Mouse (Mus musculus) G1E (cell line): ENCODE data around the gene Slc39a7. TPM values are rescaled to one million over a fixed set of nuclear protein-coding genes. Genes with fewer than 3 reads are reported as not detected.

ENCODE experiments used
- ATAC-seq: 2 replicates; pipeline ENCODE4 v1.8.0; 2016; ENCODE audit warnings: mild to moderate bottlenecking; ENCODE audit not compliant: insufficient number of reproducible peaks, poor library complexity, low FRiP score, severe bottlenecking; ENCODE audit errors: extremely low read depth
- DNase-seq: peaks from one replicate; pipeline ENCODE4 v3.0.0; 2012; ENCODE audit warnings: low spot score
- H3K27me3 ChIP-seq: 2 replicates; pipeline ENCODE4 v1.6.1; 2012; ENCODE audit warnings: mild to moderate bottlenecking, low read length, inconsistent platforms; ENCODE audit not compliant: insufficient read depth
- H3K36me3 ChIP-seq: replicated peaks from 2 replicates; pipeline ENCODE3; 2012; ENCODE audit warnings: mild to moderate bottlenecking, inconsistent platforms
- H3K4me1 ChIP-seq: 2 replicates; pipeline ENCODE4 v1.6.1; 2012; ENCODE audit warnings: low read depth, low read length, inconsistent platforms, mixed read lengths; ENCODE audit not compliant: insufficient read depth
- H3K4me3 ChIP-seq: 2 replicates; pipeline ENCODE4 v1.5.1; 2012; ENCODE audit warnings: low read depth, mild to moderate bottlenecking, inconsistent platforms, low read length, moderate library complexity, mixed read lengths
- H3K9me3 ChIP-seq: replicated peaks from 2 replicates; pipeline ENCODE4 v1.6.1; 2012; ENCODE audit warnings: inconsistent platforms
- CTCF ChIP-seq: IDR thresholded peaks from 2 replicates; pipeline ENCODE4 v1.5.1; 2012; ENCODE audit warnings: low read depth, low read length, inconsistent platforms, mixed read lengths
- GATA1 ChIP-seq: IDR thresholded peaks from 2 replicates; pipeline ENCODE4 v1.6.1; 2012; ENCODE audit warnings: borderline replicate concordance, low read length, inconsistent platforms, mixed read lengths
- GATA2 ChIP-seq: IDR thresholded peaks from 2 replicates; pipeline ENCODE4 v1.6.1; 2012; ENCODE audit warnings: low read depth, low read length, inconsistent platforms, borderline replicate concordance
- POLR2AphosphoS5 ChIP-seq: IDR thresholded peaks from 2 replicates; pipeline ENCODE4 v1.6.1; 2012; ENCODE audit warnings: low read depth, low read length, inconsistent platforms; ENCODE audit not compliant: insufficient replicate concordance
- TAL1 ChIP-seq: conservative IDR thresholded peaks from 2 replicates; pipeline ENCODE4 v1.6.1; 2012; ENCODE audit warnings: low read depth, low read length, inconsistent platforms, mixed read lengths
- polyA plus RNA-seq: library from polyadenylated mRNA; stranded (reverse); fragments of >175 nt; gene quantifications from 2 replicates; pipeline ENCODE4 v1.2.3, GENCODE M21; 2012
- total RNA-seq, 2 experiments: library from RNA; stranded (forward) in 1 of 2; stranded (reverse) in 1 of 2; fragments of 200-1000 nt in 1 of 2; fragments of >200 nt in 1 of 2; fragmentation: Nextera tagmentation in 1 of 2; gene quantifications; 2 replicates each; pipeline ENCODE4 v1.2.3; 2014 to 2017

Gene Slc39a7
- total and polyA plus RNA-seq, 3 experiments = 17.5 to 98.1 (median 58.0) TPM

- TF ChIP-seq TAL1 = no peak
- TF ChIP-seq POLR2AphosphoS5 = no peak
- no peak for TF ChIP-seq GATA2
- TF ChIP-seq CTCF = no peak
- TF ChIP-seq GATA1 = no peak
- peaks cover 13% of the 10 kb centered on the region for H3K36me3 ChIP-seq
- DNase-seq = no peak
- peaks cover 9% of the 10 kb centered on the region for H3K27me3 ChIP-seq
- H3K4me1 ChIP-seq = peaks cover 48% of the 10 kb centered on the region
- no peaks in the 10 kb centered on the region for H3K9me3 ChIP-seq
- H3K4me3 ChIP-seq = no peak overlapping the region; the same call in 1 of the 2 replicates
- no peak for ATAC-seq
Measured at GRCm38 (mm10) chr17:33979512-33980050, 51.9 kb downstream of the Slc39a7 start.

- Histone ChIP-seq H3K4me3 (peak overlapping the region; percentile 77), H3K36me3 (peaks cover 16% of the 10 kb centered on the region), H3K4me1 (peaks cover 51% of the 10 kb centered on the region), H3K27me3 (peaks cover 9% of the 10 kb centered on the region), H3K9me3 (no peaks in the 10 kb centered on the region)
- peak; percentile 92 for ATAC-seq
- peak; percentile 84 for DNase-seq
- TF ChIP-seq TAL1 = no peak
- TF ChIP-seq GATA1 = no peak
- TF ChIP-seq GATA2 = no peak
- TF ChIP-seq CTCF = no peak
- no peak for TF ChIP-seq POLR2AphosphoS5
Measured at GRCm38 (mm10) chr17:33978631-33979031, 52.9 kb downstream of the Slc39a7 start.

Other genes with a start within 250 kb of the Slc39a7 start
Only the 20 nearest of the 33 such genes appear.
- not detected in 2 replicates for gene Platr17, start 126.5 kb downstream of the Slc39a7 start, total RNA-seq (2014; fragmentation: Nextera tagmentation)
- not detected in 2 replicates for gene Platr17, start 126.5 kb downstream of the Slc39a7 start, total RNA-seq (2017)
- 0.13 TPM in 1 of 2 replicates, not detected in the other for gene Platr17, start 126.5 kb downstream of the Slc39a7 start, polyA plus RNA-seq
- gene Daxx, start 122.3 kb downstream of the Slc39a7 start, total RNA-seq (2014; fragmentation: Nextera tagmentation) = 72.7 and 73.2 TPM in 2 replicates
- 33.0 and 46.3 TPM in 2 replicates for gene Daxx, start 122.3 kb downstream of the Slc39a7 start, total RNA-seq (2017)
- gene Daxx, start 122.3 kb downstream of the Slc39a7 start, polyA plus RNA-seq = 58.8 and 67.4 TPM in 2 replicates
- 34.0 and 43.0 TPM in 2 replicates for gene Tapbp, start 115.8 kb downstream of the Slc39a7 start, total RNA-seq (2014; fragmentation: Nextera tagmentation)
- gene Tapbp, start 115.8 kb downstream of the Slc39a7 start, total RNA-seq (2017) = 17.0 and 18.5 TPM in 2 replicates
- gene Tapbp, start 115.8 kb downstream of the Slc39a7 start, polyA plus RNA-seq = 142 and 157 TPM in 2 replicates
- 9.5 and 15.8 TPM in 2 replicates for gene Zbtb22, start 115.8 kb downstream of the Slc39a7 start, total RNA-seq (2014; fragmentation: Nextera tagmentation)
- gene Zbtb22, start 115.8 kb downstream of the Slc39a7 start, total RNA-seq (2017) = 19.7 and 22.2 TPM in 2 replicates
- 41.9 and 42.1 TPM in 2 replicates for gene Zbtb22, start 115.8 kb downstream of the Slc39a7 start, polyA plus RNA-seq
- 27.0 and 32.9 TPM in 2 replicates for gene Rgl2, start 102.1 kb downstream of the Slc39a7 start, total RNA-seq (2014; fragmentation: Nextera tagmentation)
- gene Rgl2, start 102.1 kb downstream of the Slc39a7 start, total RNA-seq (2017) = 35.5 and 38.9 TPM in 2 replicates
- 145 and 166 TPM in 2 replicates for gene Rgl2, start 102.1 kb downstream of the Slc39a7 start, polyA plus RNA-seq
- gene Pfdn6, start 91.3 kb downstream of the Slc39a7 start, total RNA-seq (2014; fragmentation: Nextera tagmentation) = 63.5 and 75.3 TPM in 2 replicates
- 133 and 141 TPM in 2 replicates for gene Pfdn6, start 91.3 kb downstream of the Slc39a7 start, total RNA-seq (2017)
- 347 and 373 TPM in 2 replicates for gene Pfdn6, start 91.3 kb downstream of the Slc39a7 start, polyA plus RNA-seq
- gene Wdr46, start 91.0 kb downstream of the Slc39a7 start, total RNA-seq (2014; fragmentation: Nextera tagmentation) = 29.6 and 34.2 TPM in 2 replicates
- gene Wdr46, start 91.0 kb downstream of the Slc39a7 start, total RNA-seq (2017) = 30.7 and 31.1 TPM in 2 replicates
- 72.2 and 83.2 TPM in 2 replicates for gene Wdr46, start 91.0 kb downstream of the Slc39a7 start, polyA plus RNA-seq
- gene B3galt4, start 80.2 kb downstream of the Slc39a7 start, total RNA-seq (2014; fragmentation: Nextera tagmentation) = 1.7 and 1.9 TPM in 2 replicates
- 3.0 and 3.6 TPM in 2 replicates for gene B3galt4, start 80.2 kb downstream of the Slc39a7 start, total RNA-seq (2017)
- gene B3galt4, start 80.2 kb downstream of the Slc39a7 start, polyA plus RNA-seq = 10.9 and 13.5 TPM in 2 replicates
- 30.0 and 34.1 TPM in 2 replicates for gene Vps52, start 75.9 kb downstream of the Slc39a7 start, total RNA-seq (2014; fragmentation: Nextera tagmentation)
- gene Vps52, start 75.9 kb downstream of the Slc39a7 start, total RNA-seq (2017) = 18.5 and 19.8 TPM in 2 replicates
- gene Vps52, start 75.9 kb downstream of the Slc39a7 start, polyA plus RNA-seq = 45.6 and 48.9 TPM in 2 replicates
- gene Rps18, start 75.7 kb downstream of the Slc39a7 start, total RNA-seq (2014; fragmentation: Nextera tagmentation) = 2,195 and 2,298 TPM in 2 replicates
- 1,704 and 1,830 TPM in 2 replicates for gene Rps18, start 75.7 kb downstream of the Slc39a7 start, total RNA-seq (2017)
- gene Rps18, start 75.7 kb downstream of the Slc39a7 start, polyA plus RNA-seq = 739 and 1,633 TPM in 2 replicates
- not detected in 2 replicates for gene H2-K1, start 31.3 kb downstream of the Slc39a7 start, total RNA-seq (2014; fragmentation: Nextera tagmentation)
- 0.16 and 0.23 TPM in 2 replicates for gene H2-K1, start 31.3 kb downstream of the Slc39a7 start, total RNA-seq (2017)
- 0.58 and 0.74 TPM in 2 replicates for gene H2-K1, start 31.3 kb downstream of the Slc39a7 start, polyA plus RNA-seq
- 8.4 and 9.7 TPM in 2 replicates for gene Ring1, start 7.0 kb downstream of the Slc39a7 start, total RNA-seq (2014; fragmentation: Nextera tagmentation)
- gene Ring1, start 7.0 kb downstream of the Slc39a7 start, total RNA-seq (2017) = 10.9 and 13.1 TPM in 2 replicates
- gene Ring1, start 7.0 kb downstream of the Slc39a7 start, polyA plus RNA-seq = 46.4 and 59.9 TPM in 2 replicates
- 77.5 and 87.1 TPM in 2 replicates for gene H2-Ke6, start 3.6 kb downstream of the Slc39a7 start, total RNA-seq (2014; fragmentation: Nextera tagmentation)
- gene H2-Ke6, start 3.6 kb downstream of the Slc39a7 start, total RNA-seq (2017) = 44.7 and 45.9 TPM in 2 replicates
- 58.6 and 78.0 TPM in 2 replicates for gene H2-Ke6, start 3.6 kb downstream of the Slc39a7 start, polyA plus RNA-seq
- gene Rxrb, start 130 bp upstream of the Slc39a7 start, total RNA-seq (2014; fragmentation: Nextera tagmentation) = 27.7 and 29.7 TPM in 2 replicates
- 30.5 and 34.7 TPM in 2 replicates for gene Rxrb, start 130 bp upstream of the Slc39a7 start, total RNA-seq (2017)
- gene Rxrb, start 130 bp upstream of the Slc39a7 start, polyA plus RNA-seq = 175 and 211 TPM in 2 replicates
- gene Col11a2, start 7.8 kb upstream of the Slc39a7 start, total RNA-seq (2014; fragmentation: Nextera tagmentation) = 0.45 and 0.92 TPM in 2 replicates
- gene Col11a2, start 7.8 kb upstream of the Slc39a7 start, total RNA-seq (2017) = 0.58 and 1.6 TPM in 2 replicates
- gene Col11a2, start 7.8 kb upstream of the Slc39a7 start, polyA plus RNA-seq = 1.9 and 2.3 TPM in 2 replicates
- not detected in 2 replicates for gene H2-Oa, start 60.7 kb upstream of the Slc39a7 start, total RNA-seq (2014; fragmentation: Nextera tagmentation)
- gene H2-Oa, start 60.7 kb upstream of the Slc39a7 start, total RNA-seq (2017) = 0.11 TPM in 1 of 2 replicates, not detected in the other
- gene H2-Oa, start 60.7 kb upstream of the Slc39a7 start, polyA plus RNA-seq = not detected in 2 replicates
- 11.0 and 16.1 TPM in 2 replicates for gene H2-DMa, start 87.9 kb upstream of the Slc39a7 start, total RNA-seq (2014; fragmentation: Nextera tagmentation)
- 2.8 and 3.8 TPM in 2 replicates for gene H2-DMa, start 87.9 kb upstream of the Slc39a7 start, total RNA-seq (2017)
- 0.62 and 1.3 TPM in 2 replicates for gene H2-DMa, start 87.9 kb upstream of the Slc39a7 start, polyA plus RNA-seq
- gene Brd2, start 91.0 kb upstream of the Slc39a7 start, total RNA-seq (2014; fragmentation: Nextera tagmentation) = 336 and 447 TPM in 2 replicates
- 214 and 244 TPM in 2 replicates for gene Brd2, start 91.0 kb upstream of the Slc39a7 start, total RNA-seq (2017)
- 198 and 298 TPM in 2 replicates for gene Brd2, start 91.0 kb upstream of the Slc39a7 start, polyA plus RNA-seq
- gene H2-DMb2, start 111.6 kb upstream of the Slc39a7 start, total RNA-seq (2014; fragmentation: Nextera tagmentation) = not detected in 2 replicates
- not detected in 2 replicates for gene H2-DMb2, start 111.6 kb upstream of the Slc39a7 start, total RNA-seq (2017)
- not detected in 2 replicates for gene H2-DMb2, start 111.6 kb upstream of the Slc39a7 start, polyA plus RNA-seq
- gene H2-DMb1, start 121.4 kb upstream of the Slc39a7 start, total RNA-seq (2014; fragmentation: Nextera tagmentation) = not detected in 2 replicates
- 0.41 and 0.44 TPM in 2 replicates for gene H2-DMb1, start 121.4 kb upstream of the Slc39a7 start, total RNA-seq (2017)
- 0.06 and 0.10 TPM in 2 replicates for gene H2-DMb1, start 121.4 kb upstream of the Slc39a7 start, polyA plus RNA-seq